Mouse (Mus musculus): ENCODE measurements at regions not wholly inside any gene's neighbourhood (a gene's known extent, or its start where the extent isn't known, plus 50 kb on each side); places are given as distances from the start of the nearest gene placed in this dataset.

DNA sequence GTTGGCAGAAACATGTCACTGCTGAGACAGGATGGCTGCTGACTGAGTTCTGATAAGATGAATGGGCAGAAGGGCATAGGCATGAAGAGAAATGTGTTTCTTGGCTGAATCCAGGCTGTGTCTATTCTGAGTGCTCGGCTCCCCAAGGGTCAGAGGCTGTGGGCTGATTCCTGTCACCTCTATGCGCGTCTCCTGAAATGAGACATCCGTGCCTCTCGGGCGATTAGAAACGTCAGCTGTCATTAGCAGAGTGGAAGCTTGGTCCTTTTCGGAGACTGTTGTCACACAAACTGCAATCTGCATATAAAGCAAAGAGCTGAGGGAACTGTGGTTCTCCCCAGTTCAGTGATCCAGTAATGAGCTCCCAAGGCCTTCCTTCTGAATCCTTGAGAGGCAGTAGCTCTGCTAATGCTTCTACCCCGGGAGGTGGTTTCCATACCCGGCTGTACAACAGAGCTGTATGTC lies 108.8 kb downstream of the Atp23 start:
- Histone ChIP-seq H3K4me1 (ENCODE audit: control insufficient read depth in 1 of 2, insufficient read depth in 2 of 2, low read length in 2 of 2) (no peaks in the 10 kb centered on the region), H3K79me2 (ENCODE audit: control insufficient read depth, insufficient read depth, low read length, poor library complexity) (no peaks in the 10 kb centered on the region), H3K9me3 (replicated peaks; ENCODE audit: insufficient read depth, low read length) (no peaks in the 10 kb centered on the region), H3K27ac (ENCODE audit: control insufficient read depth, low read depth, low read length) (no peak overlapping the region), H3K4me3 (ENCODE audit: control insufficient read depth in 1 of 2, insufficient read depth in 1 of 2, low read depth in 2 of 2, low read length in 2 of 2) (no peak overlapping the region), H3K36me3 (ENCODE audit: control insufficient read depth in 1 of 2, insufficient read depth in 2 of 2, low read length in 2 of 2) (no peaks in the 10 kb centered on the region), H3K27me3 (ENCODE audit: control insufficient read depth in 1 of 2, insufficient read depth in 2 of 2, low read length in 2 of 2) (no peaks in the 10 kb centered on the region), H3K9ac (ENCODE audit: control insufficient read depth, low read depth, low read length, poor library complexity, severe bottlenecking) (no peak overlapping the region)
- no peak for DNase-seq (ENCODE audit: low read depth, low spot score)
- TF ChIP-seq ZMIZ1 (IDR thresholded peaks at IDR 0.05; ENCODE audit: low read depth, low read length) (no peak), MAX (IDR thresholded peaks at IDR 0.05; ENCODE audit: low read length) (no peak), NELFE (IDR thresholded peaks at IDR 0.05; ENCODE audit: low read depth, low read length) (no peak), HCFC1 (IDR thresholded peaks at IDR 0.05; ENCODE audit: low read depth, low read length) (no peak), JUND (IDR thresholded peaks at IDR 0.05; ENCODE audit: low read depth, low read length) (no peak), MYC (IDR thresholded peaks at IDR 0.05; ENCODE audit: low read depth, low read length) (no peak), BHLHE40 (IDR thresholded peaks at IDR 0.05; ENCODE audit: borderline replicate concordance, low read depth, low read length) (no peak), POLR2AphosphoS2 (IDR thresholded peaks at IDR 0.05; ENCODE audit: low read length) (no peak), SIN3A (IDR thresholded peaks at IDR 0.05; ENCODE audit: low read length) (no peak)

DNA sequence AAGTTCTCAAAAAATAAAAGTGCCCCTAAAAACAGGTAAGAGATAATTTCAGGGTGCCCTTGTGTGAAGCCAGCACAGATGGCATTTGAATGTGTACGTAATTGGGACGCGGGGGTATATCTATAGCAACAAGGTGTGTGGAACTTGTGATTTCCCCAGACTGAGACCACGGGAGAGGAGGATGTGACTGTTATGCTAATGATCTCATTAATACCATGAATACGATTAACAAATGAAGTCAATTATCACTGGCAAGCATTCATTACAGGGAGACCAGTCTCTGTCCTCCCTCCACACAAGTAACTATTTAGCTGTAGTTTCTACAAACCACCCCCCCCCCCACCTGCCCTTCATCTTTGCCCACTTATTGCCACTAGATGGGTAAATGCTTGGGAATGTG lies 112.9 kb downstream of the Atp23 start:
- H3K4me3 ChIP-seq (ENCODE audit: control insufficient read depth in 1 of 2, insufficient read depth in 1 of 2, low read depth in 2 of 2, low read length in 2 of 2) = no peak overlapping the region
- no peaks in the 10 kb centered on the region for H3K4me1 ChIP-seq (ENCODE audit: control insufficient read depth in 1 of 2, insufficient read depth in 2 of 2, low read length in 2 of 2)
- no peak overlapping the region for H3K27ac ChIP-seq (ENCODE audit: control insufficient read depth, low read depth, low read length)
- H3K27me3 ChIP-seq (ENCODE audit: control insufficient read depth in 1 of 2, insufficient read depth in 2 of 2, low read length in 2 of 2) = no peaks in the 10 kb centered on the region
- DNase-seq (ENCODE audit: low read depth, low spot score) = no peak
- TF ChIP-seq E2F4 (IDR thresholded peaks at IDR 0.05; ENCODE audit: borderline replicate concordance, low read depth, low read length) = no peak
- no peak for TF ChIP-seq POLR2AphosphoS5 (IDR thresholded peaks at IDR 0.05; ENCODE audit: borderline replicate concordance, low read depth, low read length)
- TF ChIP-seq ELF1 (IDR thresholded peaks at IDR 0.05; ENCODE audit: low read depth, low read length) = no peak
- no peak for TF ChIP-seq HCFC1 (IDR thresholded peaks at IDR 0.05; ENCODE audit: low read depth, low read length)
- no peak for TF ChIP-seq POLR2AphosphoS2 (IDR thresholded peaks at IDR 0.05; ENCODE audit: low read length)
- no peak for TF ChIP-seq ZC3H11A (IDR thresholded peaks at IDR 0.05; ENCODE audit: low read depth, low read length)
- TF ChIP-seq CTCF (IDR thresholded peaks at IDR 0.05 in 2 of 3, conservative IDR thresholded peaks at IDR 0.05 in 1 of 3; ENCODE audit: control insufficient read depth in 1 of 3, insufficient read depth in 1 of 3, low read depth in 2 of 3, low read length in 3 of 3, poor library complexity in 1 of 3, severe bottlenecking in 1 of 3) = no peak
- no peak for TF ChIP-seq GATA1 (IDR thresholded peaks at IDR 0.05; ENCODE audit: low read depth, low read length)
- TF ChIP-seq MEF2A (IDR thresholded peaks at IDR 0.05; ENCODE audit: extremely low read depth, insufficient replicate concordance, low read depth, low read length, poor library complexity, severe bottlenecking) = no peak
- no peak for TF ChIP-seq ZNF384 (IDR thresholded peaks at IDR 0.05; ENCODE audit: low read depth, low read length)
- no peak for TF ChIP-seq TCF12 (IDR thresholded peaks at IDR 0.05; ENCODE audit: low read depth, low read length)
- TF ChIP-seq UBTF (IDR thresholded peaks at IDR 0.05; ENCODE audit: borderline replicate concordance, insufficient read depth, low read depth, low read length) = no peak
- TF ChIP-seq POLR2A (IDR thresholded peaks at IDR 0.05; ENCODE audit: control insufficient read depth in 1 of 2, insufficient read depth in 1 of 2, low read depth in 1 of 2, low read length in 2 of 2, poor library complexity in 1 of 2) = no peak
- H3K79me2 ChIP-seq (ENCODE audit: control insufficient read depth, insufficient read depth, low read length, poor library complexity) = no peaks in the 10 kb centered on the region
- H3K9ac ChIP-seq (ENCODE audit: control insufficient read depth, low read depth, low read length, poor library complexity, severe bottlenecking) = no peak overlapping the region
- no peaks in the 10 kb centered on the region for H3K9me3 ChIP-seq (replicated peaks; ENCODE audit: insufficient read depth, low read length)
- H3K36me3 ChIP-seq (ENCODE audit: control insufficient read depth in 1 of 2, insufficient read depth in 2 of 2, low read length in 2 of 2) = no peaks in the 10 kb centered on the region

Data from MEL (cell line).